Mouse (Mus musculus): ENCODE results near the gene Chst11. TPM values are rescaled to one million over a fixed set of nuclear protein-coding genes. Genes with fewer than 3 reads are reported as not detected.
A peak's percentile ranks its signal among the peaks of the same experiment; 100 is the strongest.

Gene Chst11
- polyA plus RNA-seq, 1 experiment from 2014 or later = 4.5 TPM

GRCm38 (mm10) chr10:83145836-83146235, 160.5 kb downstream of the Chst11 start:
- Histone ChIP-seq H3K9me3 (ENCODE audit: control insufficient read depth, low read length) (no peaks in the 10 kb centered on the region), H3K27me3 (ENCODE audit: control insufficient read depth, insufficient read depth, low read length) (no peaks in the 10 kb centered on the region), H3K4me1 (ENCODE audit: control insufficient read depth, insufficient read depth, low read length) (peaks cover 6% of the 10 kb centered on the region; the same call in 1 of the 2 replicates), H3K4me3 (replicated peaks; ENCODE audit: low read depth, low read length) (no peak overlapping the region), H3K27ac (replicated peaks; ENCODE audit: low read depth, low read length) (no peak overlapping the region), H3K4me2 (ENCODE audit: low read length) (no peak overlapping the region), H3K9ac (replicated peaks; ENCODE audit: low read length) (no peak overlapping the region), H3K36me3 (ENCODE audit: control insufficient read depth, insufficient read depth, low read length) (no peaks in the 10 kb centered on the region)
- DNase-seq (no peak), ATAC-seq (ENCODE audit: low FRiP score, low TSS enrichment) (no peak)
- WGBS = 38% methylated on average over 14 of the region's 14 CpGs

GRCm38 (mm10) chr10:83149342-83150178, 164.3 kb downstream of the Chst11 start:
- H3K27me3 ChIP-seq (ENCODE audit: control insufficient read depth, insufficient read depth, low read length) = no peaks in the 10 kb centered on the region
- no peak overlapping the region for H3K4me2 ChIP-seq (ENCODE audit: low read length)
- no peak overlapping the region for H3K4me3 ChIP-seq (replicated peaks; ENCODE audit: low read depth, low read length)
- H3K9ac ChIP-seq (replicated peaks; ENCODE audit: low read length) = no peak overlapping the region
- H3K4me1 ChIP-seq (ENCODE audit: control insufficient read depth, insufficient read depth, low read length) = peaks cover 6% of the 10 kb centered on the region; the same call in 1 of the 2 replicates
- WGBS = 59% methylated on average over 12 of the region's 12 CpGs
- ATAC-seq (ENCODE audit: low FRiP score, low TSS enrichment) (no peak), DNase-seq (peak; percentile 69)
- no peaks in the 10 kb centered on the region for H3K36me3 ChIP-seq (ENCODE audit: control insufficient read depth, insufficient read depth, low read length)
- H3K9me3 ChIP-seq (ENCODE audit: control insufficient read depth, low read length) = no peaks in the 10 kb centered on the region
- 0 out of 2 replicates have a peak overlapping the region, but pooled peaks have one; percentile 49 for H3K27ac ChIP-seq (replicated peaks; ENCODE audit: low read depth, low read length)

GRCm38 (mm10) chr10:83150587-83150986, 165.3 kb downstream of the Chst11 start:
- Histone ChIP-seq H3K4me3 (replicated peaks; ENCODE audit: low read depth, low read length) (no peak overlapping the region), H3K4me1 (ENCODE audit: control insufficient read depth, insufficient read depth, low read length) (peaks cover 6% of the 10 kb centered on the region; the same call in 1 of the 2 replicates), H3K27ac (replicated peaks; ENCODE audit: low read depth, low read length) (no peak overlapping the region), H3K9ac (replicated peaks; ENCODE audit: low read length) (no peak overlapping the region), H3K27me3 (ENCODE audit: control insufficient read depth, insufficient read depth, low read length) (no peaks in the 10 kb centered on the region), H3K4me2 (ENCODE audit: low read length) (no peak overlapping the region), H3K9me3 (ENCODE audit: control insufficient read depth, low read length) (no peaks in the 10 kb centered on the region), H3K36me3 (ENCODE audit: control insufficient read depth, insufficient read depth, low read length) (no peaks in the 10 kb centered on the region)
- ATAC-seq (ENCODE audit: low FRiP score, low TSS enrichment) = no peak
- DNase-seq = no peak
- 91% methylated on average over 7 of the region's 7 CpGs for WGBS

DNA sequence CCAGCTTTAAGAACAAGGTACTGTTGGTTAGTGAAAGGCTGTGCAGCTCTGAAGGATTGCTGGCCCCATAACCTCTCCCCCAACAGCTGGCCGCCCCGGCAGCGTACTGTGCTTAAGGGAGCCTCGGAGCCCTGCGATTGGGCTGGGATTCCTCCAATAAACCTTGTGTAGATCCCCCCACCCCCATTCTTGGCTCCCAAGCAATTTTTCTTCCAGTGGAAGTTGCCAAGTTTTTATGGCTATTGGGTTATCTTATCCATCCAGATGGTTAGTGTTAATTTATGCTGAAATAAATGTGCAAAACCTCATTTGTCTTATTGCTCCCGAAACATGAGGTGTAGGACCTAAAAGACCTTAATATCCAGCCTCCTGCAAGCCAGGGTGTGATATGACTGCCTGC, 166.1 kb downstream of the Chst11 start:
- Histone ChIP-seq H3K4me2 (ENCODE audit: low read length) (no peak overlapping the region), H3K27ac (replicated peaks; ENCODE audit: low read depth, low read length) (no peak overlapping the region), H3K36me3 (ENCODE audit: control insufficient read depth, insufficient read depth, low read length) (no peaks in the 10 kb centered on the region), H3K9ac (replicated peaks; ENCODE audit: low read length) (no peak overlapping the region), H3K9me3 (ENCODE audit: control insufficient read depth, low read length) (no peaks in the 10 kb centered on the region), H3K4me3 (replicated peaks; ENCODE audit: low read depth, low read length) (no peak overlapping the region), H3K27me3 (ENCODE audit: control insufficient read depth, insufficient read depth, low read length) (no peaks in the 10 kb centered on the region), H3K4me1 (ENCODE audit: control insufficient read depth, insufficient read depth, low read length) (peaks cover 6% of the 10 kb centered on the region; the same call in 1 of the 2 replicates)
- ATAC-seq (ENCODE audit: low FRiP score, low TSS enrichment) (no peak), DNase-seq (peak; percentile 39)
- WGBS = 76% methylated on average over 6 of the region's 6 CpGs

DNA sequence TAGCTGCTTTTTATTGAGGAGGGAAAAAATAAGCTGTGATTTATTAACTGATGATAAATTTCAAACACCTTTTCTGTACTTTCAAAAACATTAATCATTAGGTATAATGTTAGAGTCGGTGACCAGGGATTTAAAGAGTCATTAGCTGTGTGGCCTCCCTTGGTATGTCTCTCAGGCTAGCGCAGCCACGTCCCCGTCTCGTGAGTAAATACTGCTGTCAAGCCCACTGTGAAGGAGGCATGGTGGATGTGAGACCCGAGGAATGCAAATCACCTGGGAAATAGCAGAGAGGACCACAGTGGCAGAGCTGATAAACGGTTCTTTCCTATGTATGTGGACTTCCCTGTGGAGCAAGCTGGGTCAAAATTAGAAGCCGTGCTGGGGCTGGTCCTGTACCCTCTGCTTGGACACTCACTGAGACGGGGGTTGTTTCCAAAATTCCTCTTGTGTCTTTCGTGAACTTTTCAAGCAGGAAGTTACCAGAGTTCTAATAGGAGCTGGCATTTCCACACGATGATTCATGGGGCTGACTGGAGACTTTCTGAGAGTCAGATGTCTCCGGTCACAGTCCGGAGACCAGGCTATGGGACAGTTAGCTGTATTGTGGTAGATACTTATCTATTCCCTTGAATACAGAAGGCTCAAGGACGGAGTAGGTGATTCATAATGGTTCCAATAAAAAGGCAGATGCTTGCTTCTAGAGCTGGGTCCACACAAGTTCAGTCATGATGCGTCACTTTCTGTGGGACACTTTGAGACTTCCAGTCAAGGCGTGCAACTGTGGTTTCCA, 166.8 kb downstream of the Chst11 start:
- Histone ChIP-seq H3K4me1 (ENCODE audit: control insufficient read depth, insufficient read depth, low read length) (peaks cover 6% of the 10 kb centered on the region; the same call in 1 of the 2 replicates), H3K9me3 (ENCODE audit: control insufficient read depth, low read length) (no peaks in the 10 kb centered on the region), H3K4me2 (ENCODE audit: low read length) (no peak overlapping the region), H3K27me3 (ENCODE audit: control insufficient read depth, insufficient read depth, low read length) (no peaks in the 10 kb centered on the region), H3K36me3 (ENCODE audit: control insufficient read depth, insufficient read depth, low read length) (no peaks in the 10 kb centered on the region), H3K4me3 (replicated peaks; ENCODE audit: low read depth, low read length) (no peak overlapping the region), H3K9ac (replicated peaks; ENCODE audit: low read length) (no peak overlapping the region), H3K27ac (replicated peaks; ENCODE audit: low read depth, low read length) (no peak overlapping the region)
- DNase-seq = no peak
- 70% methylated on average over 16 of the region's 16 CpGs for WGBS
- no peak for ATAC-seq (ENCODE audit: low FRiP score, low TSS enrichment)

GRCm38 (mm10) chr10:83152723-83153122, 167.4 kb downstream of the Chst11 start:
- Histone ChIP-seq H3K27ac (replicated peaks; ENCODE audit: low read depth, low read length) (no peak overlapping the region), H3K27me3 (ENCODE audit: control insufficient read depth, insufficient read depth, low read length) (no peaks in the 10 kb centered on the region), H3K9ac (replicated peaks; ENCODE audit: low read length) (no peak overlapping the region), H3K4me3 (replicated peaks; ENCODE audit: low read depth, low read length) (no peak overlapping the region), H3K9me3 (ENCODE audit: control insufficient read depth, low read length) (no peaks in the 10 kb centered on the region), H3K36me3 (ENCODE audit: control insufficient read depth, insufficient read depth, low read length) (no peaks in the 10 kb centered on the region), H3K4me1 (ENCODE audit: control insufficient read depth, insufficient read depth, low read length) (peaks cover 6% of the 10 kb centered on the region; the same call in 1 of the 2 replicates), H3K4me2 (ENCODE audit: low read length) (no peak overlapping the region)
- WGBS = 82% methylated on average over 1 of the region's 1 CpGs
- ATAC-seq (ENCODE audit: low FRiP score, low TSS enrichment) = no peak
- DNase-seq = no peak

DNA sequence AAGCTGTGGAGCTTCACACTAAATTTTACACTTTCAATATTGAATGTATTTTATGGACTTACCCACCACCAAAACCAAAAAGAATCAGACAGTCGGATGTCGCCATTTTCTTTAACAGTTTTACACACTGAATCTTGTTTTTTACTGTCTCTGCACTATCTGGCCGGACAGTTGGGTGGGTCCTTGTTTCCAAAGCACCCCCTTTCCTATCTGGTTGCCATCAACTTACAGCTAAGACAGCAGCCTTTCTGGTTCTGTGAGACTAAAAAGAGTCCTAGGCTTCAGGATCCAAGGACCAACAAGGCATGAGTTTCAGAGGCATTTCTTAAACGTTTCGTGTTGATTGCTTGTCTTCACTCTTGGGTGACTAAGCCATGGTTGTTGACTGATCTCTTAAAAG, 168.1 kb downstream of the Chst11 start:
- Histone ChIP-seq H3K27me3 (ENCODE audit: control insufficient read depth, insufficient read depth, low read length) (no peaks in the 10 kb centered on the region), H3K9ac (replicated peaks; ENCODE audit: low read length) (no peak overlapping the region), H3K36me3 (ENCODE audit: control insufficient read depth, insufficient read depth, low read length) (no peaks in the 10 kb centered on the region), H3K4me3 (replicated peaks; ENCODE audit: low read depth, low read length) (no peak overlapping the region), H3K9me3 (ENCODE audit: control insufficient read depth, low read length) (no peaks in the 10 kb centered on the region), H3K4me1 (ENCODE audit: control insufficient read depth, insufficient read depth, low read length) (peaks cover 6% of the 10 kb centered on the region; the same call in 1 of the 2 replicates), H3K4me2 (ENCODE audit: low read length) (no peak overlapping the region), H3K27ac (replicated peaks; ENCODE audit: low read depth, low read length) (no peak overlapping the region)
- no peak for ATAC-seq (ENCODE audit: low FRiP score, low TSS enrichment)
- 92% methylated on average over 5 of the region's 5 CpGs for WGBS
- no peak for DNase-seq

- H3K36me3 ChIP-seq (ENCODE audit: control insufficient read depth, insufficient read depth, low read length) = no peaks in the 10 kb centered on the region
- H3K4me3 ChIP-seq (replicated peaks; ENCODE audit: low read depth, low read length) = no peak overlapping the region
- no peaks in the 10 kb centered on the region for H3K27me3 ChIP-seq (ENCODE audit: control insufficient read depth, insufficient read depth, low read length)
- H3K9ac ChIP-seq (replicated peaks; ENCODE audit: low read length) = no peak overlapping the region
- 89% methylated on average over 9 of the region's 9 CpGs for WGBS
- H3K4me2 ChIP-seq (ENCODE audit: low read length) = no peak overlapping the region
- no peaks in the 10 kb centered on the region for H3K9me3 ChIP-seq (ENCODE audit: control insufficient read depth, low read length)
- ATAC-seq (ENCODE audit: low FRiP score, low TSS enrichment) (no peak), DNase-seq (no peak)
- peaks cover 6% of the 10 kb centered on the region; the same call in 1 of the 2 replicates for H3K4me1 ChIP-seq (ENCODE audit: control insufficient read depth, insufficient read depth, low read length)
- no peak overlapping the region for H3K27ac ChIP-seq (replicated peaks; ENCODE audit: low read depth, low read length)
These were observed 168.6 kb downstream of the Chst11 start for GRCm38 (mm10) chr10:83153887-83154286.
